Mouse (Mus musculus): ENCODE data around the gene Ccdc78.

Gene Ccdc78

DNA sequence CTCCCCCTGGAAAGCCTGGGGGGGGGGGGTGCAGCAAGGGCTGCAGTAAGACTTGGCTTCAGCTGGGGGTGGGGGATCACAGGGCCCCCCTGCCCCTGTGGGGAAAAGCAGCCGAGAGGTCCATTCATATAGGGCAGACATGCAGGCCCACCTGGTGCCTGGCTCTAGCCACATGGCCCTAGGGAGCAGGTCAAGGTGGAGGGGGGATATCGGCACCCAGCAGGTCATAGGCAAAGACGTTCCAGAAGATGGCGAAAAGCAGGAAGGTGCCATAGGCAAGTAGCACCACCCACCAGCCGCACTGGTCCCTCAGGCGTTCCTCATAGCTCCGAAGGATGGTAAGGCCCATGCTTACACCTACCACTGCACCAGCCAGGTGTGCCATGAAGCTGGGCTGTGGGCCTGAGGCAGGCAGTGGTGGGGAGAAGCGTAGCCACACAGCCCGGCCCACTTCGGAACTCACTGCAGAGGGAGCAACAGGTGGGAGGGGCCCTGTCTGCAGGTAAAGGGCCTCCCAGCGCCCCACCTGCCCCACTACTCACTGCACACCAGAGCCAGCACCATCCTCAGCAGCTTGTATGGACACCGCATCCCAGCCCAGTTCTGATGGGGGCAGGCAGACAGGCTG lies 48.3 kb downstream of the Ccdc78 start:
- peak; percentile 97 for DNase-seq

DNA sequence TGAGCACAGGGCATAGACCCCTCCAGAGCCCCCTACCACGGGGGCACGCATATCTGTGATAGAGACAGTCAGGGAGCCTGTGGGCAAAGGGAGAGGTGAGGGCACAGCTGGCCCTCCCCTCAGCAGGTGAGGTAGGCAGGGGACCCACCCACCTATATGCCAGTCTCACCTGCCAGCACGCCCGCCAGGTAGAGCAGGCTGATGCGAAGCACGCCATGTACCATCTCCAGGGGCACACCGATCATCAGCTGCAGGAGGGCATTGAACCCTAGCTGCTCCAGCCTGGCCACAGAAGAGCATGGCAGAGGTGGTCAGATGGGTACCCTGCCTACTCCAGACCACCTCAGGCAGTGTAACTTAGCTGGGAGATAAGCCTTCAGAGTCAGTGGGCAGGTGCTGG lies 48.9 kb downstream of the Ccdc78 start:
- DNase-seq = peak; percentile 96

DNA sequence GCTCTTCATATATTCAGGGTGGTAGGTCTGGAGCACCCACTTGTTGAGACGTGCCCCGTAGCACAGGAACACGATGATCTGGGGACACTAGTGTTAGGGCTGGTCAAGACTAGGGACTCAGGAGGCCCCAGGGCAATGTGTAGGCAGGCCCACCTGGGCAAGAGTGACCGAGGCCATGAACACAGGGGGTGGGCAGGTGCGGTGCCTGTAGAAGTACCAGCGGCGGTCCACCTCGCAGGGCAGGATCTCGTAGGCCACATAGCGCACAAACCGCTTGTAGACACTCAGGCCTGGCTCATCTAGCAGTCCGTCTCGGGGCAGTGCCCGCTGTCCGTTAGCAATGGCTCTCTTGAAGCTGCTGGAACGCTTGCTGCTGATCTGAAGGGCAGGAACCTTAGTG lies 49.4 kb downstream of the Ccdc78 start:
- DNase-seq = peak; percentile 96

DNA sequence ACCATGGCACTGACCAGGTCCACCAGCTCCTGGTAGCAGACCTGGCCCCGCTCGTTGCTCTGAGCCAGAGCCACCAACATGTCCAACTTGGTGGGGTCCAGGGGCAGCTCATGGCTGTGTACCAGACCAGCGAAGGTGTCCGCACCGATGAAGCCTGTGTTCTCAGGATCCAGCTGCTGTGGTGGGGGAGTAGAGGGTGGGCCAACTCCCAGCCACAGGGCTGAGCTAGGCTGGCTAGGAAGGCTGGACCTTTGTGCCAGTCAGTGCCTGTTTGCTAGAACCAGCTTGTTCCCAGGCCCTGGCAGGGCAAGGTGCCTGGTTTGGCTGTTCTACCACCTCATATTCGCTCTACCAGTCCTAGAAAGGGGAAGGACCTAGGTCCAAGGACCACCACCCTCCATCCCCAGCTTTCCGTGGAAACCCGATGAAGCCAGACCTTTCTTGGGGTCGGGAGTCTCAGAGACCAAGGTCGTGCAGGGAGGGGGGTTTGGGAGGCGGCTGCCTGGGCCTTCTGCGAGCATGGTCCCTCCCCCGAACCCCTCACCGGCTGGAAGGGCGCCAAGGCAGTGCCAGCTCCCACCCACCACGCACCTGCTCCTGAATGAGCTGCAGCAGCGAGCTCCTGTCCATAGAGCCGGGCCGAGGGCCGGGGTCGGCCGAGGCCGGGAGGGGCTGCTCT lies 50.2 kb downstream of the Ccdc78 start:
- peak; percentile 95 for DNase-seq

DNA sequence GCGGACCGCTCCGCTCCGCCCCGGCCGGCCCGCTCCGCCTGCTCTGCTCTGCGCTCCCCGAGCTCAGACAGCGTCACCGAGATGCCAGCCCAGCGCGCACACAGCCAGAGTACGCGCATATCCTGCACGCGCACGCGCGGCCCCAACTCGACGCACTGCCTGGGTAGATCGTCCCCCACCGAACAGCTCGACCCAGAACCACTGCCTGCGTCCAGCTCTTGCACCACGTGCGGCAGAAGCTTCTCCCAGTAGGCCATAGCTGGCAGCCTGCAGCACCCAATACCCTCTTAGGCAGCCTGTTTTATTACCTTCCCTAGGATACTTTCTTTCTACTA lies 50.7 kb downstream of the Ccdc78 start, which contains the start of gene Rhbdl1:
Rhbdl1 (minus strand) TSS at position 220 of the 335 bp plus-strand sequence.
- peak; percentile 98 for DNase-seq

DNA sequence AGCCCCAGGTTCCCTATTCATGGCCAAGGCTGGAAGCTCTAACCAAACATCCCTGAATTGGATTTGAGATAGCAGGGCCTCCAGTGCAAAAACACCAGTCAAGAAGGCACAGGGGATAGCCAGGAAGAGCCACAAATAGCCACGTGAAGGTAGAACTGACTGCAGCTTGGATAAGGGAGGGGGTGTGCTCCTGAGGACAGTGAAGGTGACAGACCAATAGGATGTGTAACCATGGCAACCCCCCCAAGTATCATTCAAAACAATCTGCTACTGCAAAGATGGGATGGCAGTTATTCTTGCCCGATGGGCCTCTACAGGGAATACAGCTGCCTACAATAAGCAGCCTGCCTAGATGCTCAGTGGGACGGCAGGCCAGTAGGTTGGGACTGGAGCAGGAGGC lies 51.2 kb downstream of the Ccdc78 start:
- peak; percentile 89 for DNase-seq

DNA sequence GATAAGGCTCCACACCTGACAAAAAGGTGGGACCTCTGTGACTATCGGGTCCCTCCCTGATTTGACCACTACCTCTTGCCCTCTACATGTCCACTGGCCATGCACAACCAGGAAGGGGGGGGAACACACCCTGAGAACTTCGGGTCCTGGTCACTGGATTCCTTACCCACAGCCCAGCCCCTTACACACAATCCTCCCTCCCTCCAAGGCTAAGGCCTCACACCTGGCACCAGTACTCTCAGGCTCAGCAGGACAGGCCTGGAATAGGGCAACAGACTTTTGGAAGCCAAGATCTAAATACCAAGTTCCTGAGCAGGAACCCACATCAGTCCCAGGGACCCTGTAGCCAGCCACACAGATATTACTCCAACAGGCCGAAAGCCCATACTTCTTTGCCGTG lies 52.5 kb downstream of the Ccdc78 start:
- peak; percentile 86 for DNase-seq

DNA sequence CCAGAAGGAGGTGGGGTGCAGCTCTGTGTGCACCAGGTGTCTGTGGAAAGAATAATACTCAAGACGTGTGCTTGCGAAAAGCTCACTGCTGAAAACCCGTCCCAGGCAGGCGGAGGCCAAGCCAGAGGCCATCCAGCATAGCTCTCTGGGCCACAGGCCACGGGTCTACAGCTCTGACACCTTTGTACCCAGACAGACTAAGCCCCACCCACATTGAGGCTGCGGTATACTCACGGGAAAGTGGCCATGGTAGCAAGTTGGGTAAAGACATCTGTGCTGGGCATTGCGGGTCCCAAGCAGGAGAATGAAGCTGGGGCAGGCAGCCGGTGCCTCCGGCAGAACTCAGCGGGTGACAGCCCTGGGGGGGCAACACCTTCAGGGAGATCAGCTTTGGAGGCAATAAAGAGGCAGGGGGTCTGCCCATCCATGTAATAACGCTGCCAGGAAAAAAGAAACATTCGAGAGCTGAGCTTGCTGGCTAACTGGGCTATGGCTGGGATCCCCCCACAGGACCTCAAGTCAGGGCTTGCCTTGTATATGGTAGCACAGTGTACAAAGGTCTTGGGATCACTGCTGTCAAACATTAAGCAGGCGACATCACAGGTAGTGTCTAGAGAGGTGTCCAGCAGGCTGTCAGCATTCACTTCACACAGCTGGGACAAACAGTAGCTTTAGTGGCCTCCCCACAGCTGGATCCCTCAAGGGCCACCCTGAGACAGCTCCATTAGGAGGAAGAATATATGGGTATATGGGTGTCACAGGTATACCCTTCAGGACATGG lies 53.3 kb downstream of the Ccdc78 start:
- DNase-seq = peak; percentile 92
